Mouse (Mus musculus): Measurements from ENCODE around the gene Bbc3.

GRCm38 (mm10) chr7:16324661-16325060, 16.5 kb downstream of the Bbc3 start:
- TF ChIP-seq CTCF (IDR thresholded peaks at IDR 0.05; ENCODE audit: low read depth, low read length) (no peak), POLR2AphosphoS5 (IDR thresholded peaks at IDR 0.05; ENCODE audit: insufficient replicate concordance, low read depth, low read length) (no peak), GATA1 (IDR thresholded peaks at IDR 0.05; ENCODE audit: borderline replicate concordance, low read length) (no peak), TAL1 (conservative IDR thresholded peaks at IDR 0.05; ENCODE audit: low read depth, low read length) (no peak)

All from G1E (cell line).